Mouse (Mus musculus): Measurements from ENCODE around the gene Atp10a. TPM values are rescaled to one million over a fixed set of nuclear protein-coding genes. Genes with fewer than 3 reads are reported as not detected.

Gene Atp10a
- 37.7 TPM for polyA plus RNA-seq (2014; fragmentation: Illumina TruSeq; extraction: RNeasy Lipid Tissue Mini Kit (QIAGEN cat#74804); ENCODE audit: low read depth, low replicate concordance)

GRCm38 (mm10) chr7:58655866-58656265 lies at the start of gene Atp10a:
Atp10a (plus strand) TSS chr7:58656166.

